Mouse (Mus musculus) midbrain, embryonic 15.5 days (tissue): ENCODE results near the gene Dnmt3c. TPM values are rescaled to one million over a fixed set of nuclear protein-coding genes. Genes with fewer than 3 reads are reported as not detected.
"Not testable (repeated sequence)": the region's sequence is repeated elsewhere in the genome, so short reads cannot be mapped to it uniquely, and the experiment has no call there.

ENCODE experiments used
- ATAC-seq: fragments of 200-750 bp; cut with Nextera tagmentation; replicated peaks from 2 replicates; pipeline ENCODE4 v1.8.0; 2017; ENCODE audit warnings: moderate TSS enrichment
- H3K27ac ChIP-seq: fragments of 300-500 bp; sonication (generic); 2 replicates; pipeline ENCODE4 v1.5.1; 2015; ENCODE audit warnings: mild to moderate bottlenecking, inconsistent platforms
- H3K27me3 ChIP-seq: fragments of 300-500 bp; sonication (generic); replicated peaks from 2 replicates; pipeline ENCODE4 v1.6.1; 2015; ENCODE audit warnings: inconsistent platforms
- H3K36me3 ChIP-seq: fragments of 300-500 bp; sonication (generic); replicated peaks from 2 replicates; pipeline ENCODE4 v1.6.1; 2015; ENCODE audit warnings: inconsistent platforms
- H3K4me1 ChIP-seq: fragments of 300-500 bp; sonication (generic); 2 replicates; pipeline ENCODE4 v1.6.1; 2015; ENCODE audit warnings: inconsistent platforms
- H3K4me2 ChIP-seq: fragments of 300-500 bp; sonication (generic); 2 replicates; pipeline ENCODE4 v1.6.1; 2015; ENCODE audit warnings: inconsistent platforms, mild to moderate bottlenecking, moderate library complexity
- H3K4me3 ChIP-seq: fragments of 300-500 bp; sonication (generic); 2 replicates; pipeline ENCODE4 v1.5.1; 2015; ENCODE audit warnings: mild to moderate bottlenecking, inconsistent platforms
- H3K9ac ChIP-seq: fragments of 300-500 bp; sonication (generic); 2 replicates; pipeline ENCODE4 v1.6.1; 2015; ENCODE audit warnings: mild to moderate bottlenecking, inconsistent platforms
- H3K9me3 ChIP-seq: fragments of 300-500 bp; sonication (generic); 2 replicates; pipeline ENCODE4 v1.6.1; 2016; ENCODE audit warnings: inconsistent platforms
- WGBS: fragments of 180-500 bp; shearing (Covaris S2); methylation state at CpG from one replicate; pipeline ENCODE4 v1.1.7; 2015; ENCODE audit warnings: mixed read lengths; 5-methylcytosine and 5-hydroxymethylcytosine counted together
- polyA plus RNA-seq: library from polyadenylated mRNA; unstranded; fragments of >200 nt; fragmentation: Nextera tagmentation; extraction: Ambion mirVana; gene quantifications from 2 replicates; pipeline ENCODE4 v1.2.1, GENCODE M21; 2015

Gene Dnmt3c
- polyA plus RNA-seq, result 0.13 TPM in 1 of 2 replicates, not detected in the other

- Histone ChIP-seq H3K36me3 (no peaks in the 10 kb centered on the region), H3K4me3 (no peak within 1 kb of the TSS), H3K27me3 (no peaks in the 10 kb centered on the region), H3K9ac (no peak within 1 kb of the TSS), H3K4me1 (no peaks in the 10 kb centered on the region), H3K9me3 (no peaks in the 10 kb centered on the region), H3K4me2 (no peak within 1 kb of the TSS), H3K27ac (no peak within 1 kb of the TSS)
- ATAC-seq, result no peak
Measured at GRCm38 (mm10) chr2:153696352-153696751, at the start of gene Dnmt3c. Gene Dnmt3c (plus strand): TSS chr2:153696652.

GRCm38 (mm10) chr2:153648773-153649297 is 47.6 kb upstream of the Dnmt3c start:
- Histone ChIP-seq H3K4me2 (peak overlapping the region; percentile 91), H3K9ac (peak overlapping the region; percentile 66), H3K4me3 (peak overlapping the region; percentile 77), H3K9me3 (no peaks in the 10 kb centered on the region), H3K36me3 (no peaks in the 10 kb centered on the region), H3K27me3 (peaks cover 6% of the 10 kb centered on the region; the same call in 1 of the 2 replicates), H3K4me1 (peaks cover 18% of the 10 kb centered on the region), H3K27ac (0 out of 2 replicates have a peak overlapping the region, but pooled peaks have one; percentile 32)
- no peak for ATAC-seq
- WGBS, result 18% methylated on average over 14 of the region's 14 CpGs

- Histone ChIP-seq H3K4me3 (peak within 1 kb of the TSS; percentile 77), H3K4me1 (peaks cover 18% of the 10 kb centered on the region), H3K4me2 (peak within 1 kb of the TSS; percentile 91), H3K9me3 (no peaks in the 10 kb centered on the region), H3K9ac (peak within 1 kb of the TSS; percentile 66), H3K27me3 (peaks cover 6% of the 10 kb centered on the region; the same call in 1 of the 2 replicates), H3K36me3 (no peaks in the 10 kb centered on the region), H3K27ac (peak within 1 kb of the TSS; percentile 32; the same call in 1 of the 2 replicates)
- WGBS, result under 1% methylated on average over 93 of the region's 93 CpGs
- ATAC-seq, result peak; percentile 90
Measured at GRCm38 (mm10) chr2:153649298-153650013, 47.0 kb upstream of the Dnmt3c start, which contains the start of gene Dnmt3b. Gene Dnmt3b (plus strand): TSS chr2:153649450.

GRCm38 (mm10) chr2:153650014-153650687 is 46.3 kb upstream of the Dnmt3c start:
- Histone ChIP-seq H3K9me3 (no peaks in the 10 kb centered on the region), H3K27ac (no peak overlapping the region), H3K36me3 (no peaks in the 10 kb centered on the region), H3K4me1 (peaks cover 18% of the 10 kb centered on the region), H3K27me3 (peaks cover 6% of the 10 kb centered on the region; the same call in 1 of the 2 replicates), H3K4me3 (peak overlapping the region; percentile 77), H3K4me2 (peak overlapping the region; percentile 91), H3K9ac (peak overlapping the region; percentile 66)
- 1% methylated on average over 28 of the region's 28 CpGs for WGBS
- ATAC-seq, result peak; percentile 22; the same call in 1 of the 2 replicates

GRCm38 (mm10) chr2:153651681-153652080 is 44.8 kb upstream of the Dnmt3c start:
- Histone ChIP-seq H3K4me1 (peaks cover 18% of the 10 kb centered on the region), H3K36me3 (no peaks in the 10 kb centered on the region), H3K27me3 (peaks cover 6% of the 10 kb centered on the region; the same call in 1 of the 2 replicates), H3K4me2 (no peak overlapping the region), H3K4me3 (no peak overlapping the region), H3K27ac (no peak overlapping the region), H3K9me3 (no peaks in the 10 kb centered on the region), H3K9ac (no peak overlapping the region)
- WGBS, result 42% methylated on average over 3 of the region's 3 CpGs
- ATAC-seq, result no peak

GRCm38 (mm10) chr2:153657659-153658058 is 38.8 kb upstream of the Dnmt3c start:
- H3K36me3 ChIP-seq, H3K4me2 ChIP-seq, H3K4me1 ChIP-seq, ATAC-seq, H3K27ac ChIP-seq, H3K4me3 ChIP-seq, H3K9ac ChIP-seq, H3K9me3 ChIP-seq, H3K27me3 ChIP-seq: not testable (repeated sequence)
- 87% methylated on average over 8 of the region's 8 CpGs for WGBS

- no peak for ATAC-seq
- 49% methylated on average over 3 of the region's 3 CpGs for WGBS
- H3K27me3 ChIP-seq, result no peaks in the 10 kb centered on the region
- 0 out of 2 replicates have a peak, but pooled peaks cover 3% of the 10 kb centered on the region for H3K36me3 ChIP-seq
- no peak overlapping the region for H3K4me3 ChIP-seq
- no peaks in the 10 kb centered on the region for H3K9me3 ChIP-seq
- no peak overlapping the region for H3K27ac ChIP-seq
- H3K4me2 ChIP-seq, result no peak overlapping the region
- H3K9ac ChIP-seq, result no peak overlapping the region
- no peaks in the 10 kb centered on the region for H3K4me1 ChIP-seq
Measured at GRCm38 (mm10) chr2:153660616-153661015, 35.8 kb upstream of the Dnmt3c start.

- Histone ChIP-seq H3K9ac (no peak overlapping the region), H3K27me3 (no peaks in the 10 kb centered on the region), H3K36me3 (0 out of 2 replicates have a peak, but pooled peaks cover 3% of the 10 kb centered on the region), H3K4me3 (no peak overlapping the region), H3K4me1 (no peaks in the 10 kb centered on the region), H3K4me2 (no peak overlapping the region), H3K9me3 (no peaks in the 10 kb centered on the region), H3K27ac (no peak overlapping the region)
- no peak for ATAC-seq
- 91% methylated on average over 7 of the region's 7 CpGs for WGBS
Measured at GRCm38 (mm10) chr2:153665401-153665800, 31.1 kb upstream of the Dnmt3c start.

- WGBS, result 63% methylated on average over 7 of the region's 7 CpGs
- H3K4me2 ChIP-seq, result no peak overlapping the region
- H3K4me3 ChIP-seq, result no peak overlapping the region
- no peak overlapping the region for H3K9ac ChIP-seq
- H3K9me3 ChIP-seq, result no peaks in the 10 kb centered on the region
- no peaks in the 10 kb centered on the region for H3K27me3 ChIP-seq
- 0 out of 2 replicates have a peak, but pooled peaks have one; percentile 70 for ATAC-seq
- H3K27ac ChIP-seq, result no peak overlapping the region
- H3K36me3 ChIP-seq, result no peaks in the 10 kb centered on the region
- no peaks in the 10 kb centered on the region for H3K4me1 ChIP-seq
Measured at GRCm38 (mm10) chr2:153668754-153669376, 27.6 kb upstream of the Dnmt3c start.

GRCm38 (mm10) chr2:153670111-153670510 is 26.3 kb upstream of the Dnmt3c start:
- 50% methylated on average over 5 of the region's 5 CpGs for WGBS
- H3K27me3 ChIP-seq, result no peaks in the 10 kb centered on the region
- H3K9me3 ChIP-seq, result no peaks in the 10 kb centered on the region
- H3K27ac ChIP-seq, result no peak overlapping the region
- no peaks in the 10 kb centered on the region for H3K4me1 ChIP-seq
- no peak overlapping the region for H3K4me2 ChIP-seq
- no peak overlapping the region for H3K9ac ChIP-seq
- no peaks in the 10 kb centered on the region for H3K36me3 ChIP-seq
- no peak overlapping the region for H3K4me3 ChIP-seq
- no peak for ATAC-seq

- no peaks in the 10 kb centered on the region for H3K27me3 ChIP-seq
- no peak for ATAC-seq
- WGBS, result 91% methylated on average over 2 of the region's 2 CpGs
- no peak overlapping the region for H3K27ac ChIP-seq
- no peak overlapping the region for H3K4me2 ChIP-seq
- H3K4me1 ChIP-seq, result no peaks in the 10 kb centered on the region
- H3K4me3 ChIP-seq, result no peak overlapping the region
- H3K9ac ChIP-seq, result no peak overlapping the region
- H3K9me3 ChIP-seq, result no peaks in the 10 kb centered on the region
- no peaks in the 10 kb centered on the region for H3K36me3 ChIP-seq
Measured at GRCm38 (mm10) chr2:153672619-153673018, 23.8 kb upstream of the Dnmt3c start.

- H3K27me3 ChIP-seq, H3K36me3 ChIP-seq, H3K27ac ChIP-seq, ATAC-seq, H3K9me3 ChIP-seq, H3K9ac ChIP-seq, H3K4me2 ChIP-seq, H3K4me3 ChIP-seq, H3K4me1 ChIP-seq: not testable (repeated sequence)
- 79% methylated on average over 1 of the region's 1 CpGs for WGBS
Measured at GRCm38 (mm10) chr2:153675364-153675763, 21.1 kb upstream of the Dnmt3c start.
